Mouse (Mus musculus) hindbrain, postnatal 0 days (tissue): ENCODE results near the gene Slc10a7. TPM values are rescaled to one million over a fixed set of nuclear protein-coding genes. Genes with fewer than 3 reads are reported as not detected.

Experiments
- ATAC-seq: fragments of 200-750 bp; cut with Nextera tagmentation; 2 replicates; pipeline ENCODE4 v1.8.0; 2017; ENCODE audit warnings: mild to moderate bottlenecking, moderate TSS enrichment, moderate library complexity
- DNase-seq: peaks from one replicate; pipeline ENCODE4 v3.0.0-alpha.2; 2015; ENCODE audit warnings: low spot score
- H3K27ac ChIP-seq: fragments of 300-500 bp; sonication (generic); 2 replicates; pipeline ENCODE4 v1.5.1; 2014; ENCODE audit warnings: mild to moderate bottlenecking
- H3K27me3 ChIP-seq: fragments of 300-500 bp; sonication (generic); 2 replicates; pipeline ENCODE4 v1.6.1; 2014; ENCODE audit warnings: low read length, mixed read lengths; ENCODE audit not compliant: insufficient read depth
- H3K36me3 ChIP-seq: fragments of 300-500 bp; sonication (generic); 2 replicates; pipeline ENCODE4 v1.6.1; 2014; ENCODE audit warnings: low read length, mixed read lengths; ENCODE audit not compliant: insufficient read depth
- H3K4me1 ChIP-seq: fragments of 300-500 bp; sonication (generic); 2 replicates; pipeline ENCODE4 v1.6.1; 2014; ENCODE audit warnings: antibody characterized with exemption, low read length, mixed read lengths; ENCODE audit not compliant: insufficient read depth
- H3K4me2 ChIP-seq: fragments of 300-500 bp; sonication (generic); 2 replicates; pipeline ENCODE4 v1.6.1; 2014; ENCODE audit warnings: low read depth, mild to moderate bottlenecking, low read length, moderate library complexity, mixed read lengths
- H3K4me3 ChIP-seq: fragments of 300-500 bp; sonication (generic); 2 replicates; pipeline ENCODE4 v1.5.1; 2014; ENCODE audit warnings: low read length
- H3K9ac ChIP-seq: fragments of 300-500 bp; sonication (generic); replicated peaks from 2 replicates; pipeline ENCODE4 v1.6.1; 2014; ENCODE audit warnings: mild to moderate bottlenecking, low read length, moderate library complexity, mixed read lengths
- H3K9me3 ChIP-seq: fragments of 300-500 bp; sonication (generic); 2 replicates; pipeline ENCODE4 v1.6.1; 2016; ENCODE audit warnings: low read length, mixed read lengths
- CTCF ChIP-seq: IDR thresholded peaks from 2 replicates; pipeline ENCODE4 v1.5.1; 2016; ENCODE audit warnings: antibody characterized with exemption, control low read depth, low read depth
- WGBS: fragments of 180-500 bp; shearing (Covaris S2); extraction: QIAGEN DNeasy Blood & Tissue Kit; methylation state at CpG from one replicate; pipeline ENCODE4 v1.1.7; 2014; 5-methylcytosine and 5-hydroxymethylcytosine counted together
- polyA plus RNA-seq: library from polyadenylated mRNA; unstranded; fragments of >200 nt; fragmentation: Nextera tagmentation; extraction: Ambion mirVana; gene quantifications from 2 replicates; pipeline ENCODE4 v1.2.1, GENCODE M21; 2015
- total RNA-seq: library from RNA; depleted of rRNA; stranded (reverse); fragments of >200 nt; gene quantifications from 2 replicates; pipeline ENCODE4 v1.2.3, GENCODE M21; 2014

Gene Slc10a7
- total and polyA plus RNA-seq, 2 experiments from 2014 or later: 6.9 to 10.5 TPM

GRCm38 (mm10) chr8:78722201-78722600, 213.1 kb downstream of the Slc10a7 start:
- Histone ChIP-seq H3K27me3 (no peaks in the 10 kb centered on the region), H3K9me3 (no peaks in the 10 kb centered on the region), H3K4me3 (no peak overlapping the region), H3K27ac (no peak overlapping the region), H3K36me3 (no peaks in the 10 kb centered on the region), H3K4me2 (no peak overlapping the region), H3K4me1 (no peaks in the 10 kb centered on the region), H3K9ac (no peak overlapping the region)
- ATAC-seq (no peak), DNase-seq (no peak)
- no peak for TF ChIP-seq CTCF
- 83% methylated on average over 7 of the region's 7 CpGs for WGBS

- H3K4me3 ChIP-seq: no peak overlapping the region
- H3K4me1 ChIP-seq: no peaks in the 10 kb centered on the region
- H3K27me3 ChIP-seq: no peaks in the 10 kb centered on the region
- H3K36me3 ChIP-seq: no peaks in the 10 kb centered on the region
- ATAC-seq (no peak), DNase-seq (no peak)
- no peak overlapping the region for H3K4me2 ChIP-seq
- no peak overlapping the region for H3K27ac ChIP-seq
- no peaks in the 10 kb centered on the region for H3K9me3 ChIP-seq
- H3K9ac ChIP-seq: no peak overlapping the region
- 89% methylated on average over 4 of the region's 4 CpGs for WGBS
- TF ChIP-seq CTCF: no peak
Measured at GRCm38 (mm10) chr8:78724832-78725231, 215.7 kb downstream of the Slc10a7 start.

- peaks cover 8% of the 10 kb centered on the region; the same call in 1 of the 2 replicates for H3K36me3 ChIP-seq
- H3K27ac ChIP-seq: no peak overlapping the region
- H3K9ac ChIP-seq: no peak overlapping the region
- H3K27me3 ChIP-seq: no peaks in the 10 kb centered on the region
- no peak for ATAC-seq
- no peaks in the 10 kb centered on the region for H3K9me3 ChIP-seq
- H3K4me1 ChIP-seq: no peaks in the 10 kb centered on the region
- no peak overlapping the region for H3K4me3 ChIP-seq
- WGBS: 86% methylated on average over 14 of the region's 14 CpGs
- DNase-seq: no peak
- H3K4me2 ChIP-seq: no peak overlapping the region
- no peak for TF ChIP-seq CTCF
Measured at GRCm38 (mm10) chr8:78728240-78728639, 219.1 kb downstream of the Slc10a7 start.

- Histone ChIP-seq H3K4me2 (no peak overlapping the region), H3K4me1 (no peaks in the 10 kb centered on the region), H3K9me3 (no peaks in the 10 kb centered on the region), H3K36me3 (peaks cover 8% of the 10 kb centered on the region; the same call in 1 of the 2 replicates), H3K27ac (no peak overlapping the region), H3K4me3 (no peak overlapping the region), H3K9ac (no peak overlapping the region), H3K27me3 (no peaks in the 10 kb centered on the region)
- DNase-seq: no peak
- TF ChIP-seq CTCF: no peak
- no peak for ATAC-seq
- WGBS: 82% methylated on average over 7 of the region's 7 CpGs
Measured at GRCm38 (mm10) chr8:78732410-78732809, 223.3 kb downstream of the Slc10a7 start.

GRCm38 (mm10) chr8:78732995-78733512, 223.9 kb downstream of the Slc10a7 start:
- H3K36me3 ChIP-seq: peaks cover 8% of the 10 kb centered on the region; the same call in 1 of the 2 replicates
- no peak for ATAC-seq
- TF ChIP-seq CTCF: no peak
- no peaks in the 10 kb centered on the region for H3K27me3 ChIP-seq
- H3K9me3 ChIP-seq: no peaks in the 10 kb centered on the region
- H3K4me2 ChIP-seq: no peak overlapping the region
- H3K4me1 ChIP-seq: no peaks in the 10 kb centered on the region
- no peak overlapping the region for H3K9ac ChIP-seq
- no peak overlapping the region for H3K4me3 ChIP-seq
- H3K27ac ChIP-seq: no peak overlapping the region
- no peak for DNase-seq
- WGBS: 76% methylated on average over 12 of the region's 12 CpGs

- DNase-seq: no peak
- H3K4me1 ChIP-seq: no peaks in the 10 kb centered on the region
- no peak for ATAC-seq
- no peak for TF ChIP-seq CTCF
- no peak overlapping the region for H3K4me3 ChIP-seq
- no peak overlapping the region for H3K9ac ChIP-seq
- no peaks in the 10 kb centered on the region for H3K27me3 ChIP-seq
- 87% methylated on average over 9 of the region's 9 CpGs for WGBS
- H3K9me3 ChIP-seq: no peaks in the 10 kb centered on the region
- H3K4me2 ChIP-seq: no peak overlapping the region
- H3K27ac ChIP-seq: no peak overlapping the region
- peaks cover 8% of the 10 kb centered on the region; the same call in 1 of the 2 replicates for H3K36me3 ChIP-seq
Measured at GRCm38 (mm10) chr8:78734721-78735517, 225.8 kb downstream of the Slc10a7 start.

GRCm38 (mm10) chr8:78738304-78738703, 229.2 kb downstream of the Slc10a7 start:
- ATAC-seq: no peak
- DNase-seq: no peak
- WGBS: 86% methylated on average over 4 of the region's 4 CpGs
- Histone ChIP-seq H3K4me3 (no peak overlapping the region), H3K4me1 (peaks cover 9% of the 10 kb centered on the region; the same call in 1 of the 2 replicates), H3K4me2 (no peak overlapping the region), H3K9me3 (no peaks in the 10 kb centered on the region), H3K36me3 (no peaks in the 10 kb centered on the region), H3K9ac (no peak overlapping the region), H3K27me3 (no peaks in the 10 kb centered on the region), H3K27ac (no peak overlapping the region)
- TF ChIP-seq CTCF: no peak
